Mouse (Mus musculus) brown adipose tissue, adult 24 weeks (tissue): ENCODE data around the gene Sdr42e1. TPM values are rescaled to one million over a fixed set of nuclear protein-coding genes. Genes with fewer than 3 reads are reported as not detected.

Experiments
- H3K27ac ChIP-seq: fragments of 200-500 bp; replicated peaks from 2 replicates; pipeline ENCODE4 v1.5.1; 2012; ENCODE audit warnings: low read depth, mild to moderate bottlenecking, low read length
- H3K4me1 ChIP-seq: fragments of 200-500 bp; 2 replicates; pipeline ENCODE4 v1.6.1; 2012; ENCODE audit warnings: low read length, mixed read lengths; ENCODE audit not compliant: control insufficient read depth, insufficient read depth, insufficient read length
- H3K4me3 ChIP-seq: fragments of 200-500 bp; 2 replicates; pipeline ENCODE4 v1.5.1; 2012; ENCODE audit warnings: low read depth, mild to moderate bottlenecking, low read length, moderate library complexity; ENCODE audit not compliant: insufficient read depth
- polyA plus RNA-seq: library from polyadenylated mRNA; stranded (reverse); fragments of >200 nt; gene quantifications from 2 replicates; pipeline ENCODE4 v1.2.4, GENCODE M21; 2012; ENCODE audit not compliant: missing spikeins, insufficient read depth, insufficient read length

The Sdr42e1 gene
- polyA plus RNA-seq, 1 experiment: 2.6 TPM

- H3K4me1 ChIP-seq: no peaks in the 10 kb centered on the region
- no peak overlapping the region for H3K4me3 ChIP-seq
- no peak overlapping the region for H3K27ac ChIP-seq
These were observed 41.0 kb downstream of the Sdr42e1 start for GRCm38 (mm10) chr8:117632532-117632931.

GRCm38 (mm10) chr8:117627096-117627495, 46.4 kb downstream of the Sdr42e1 start:
- Histone ChIP-seq H3K4me3 (no peak overlapping the region), H3K27ac (no peak overlapping the region)

GRCm38 (mm10) chr8:117626040-117626838, 47.2 kb downstream of the Sdr42e1 start:
- Histone ChIP-seq H3K4me3 (no peak overlapping the region), H3K27ac (no peak overlapping the region)

More at GRCm38 (mm10) chr8:117627096-117627495, 46.4 kb downstream of the Sdr42e1 start:
- H3K4me1 ChIP-seq: no peaks in the 10 kb centered on the region

GRCm38 (mm10) chr8:117612861-117613260, 60.6 kb downstream of the Sdr42e1 start:
- Histone ChIP-seq H3K27ac (no peak overlapping the region), H3K4me3 (no peak overlapping the region), H3K4me1 (no peaks in the 10 kb centered on the region)

More at GRCm38 (mm10) chr8:117626040-117626838, 47.2 kb downstream of the Sdr42e1 start:
- H3K4me1 ChIP-seq: no peaks in the 10 kb centered on the region

Other genes with a start within 250 kb of the Sdr42e1 start
- 0.87 and 1.3 TPM in 2 replicates for gene Plcg2, start 175.4 kb downstream of the Sdr42e1 start, polyA plus RNA-seq
- gene Hsd17b2, start 28.2 kb upstream of the Sdr42e1 start, polyA plus RNA-seq: not detected in 2 replicates
- 15.8 and 16.7 TPM in 2 replicates for gene Mphosph6, start 128.3 kb upstream of the Sdr42e1 start, polyA plus RNA-seq